Mouse (Mus musculus): Measurements from ENCODE around the gene Spint2.
"Not testable (repeated sequence)": the region's sequence is repeated elsewhere in the genome, so short reads cannot be mapped to it uniquely, and the experiment has no call there.

The Spint2 gene

GRCm38 (mm10) chr7:29211013-29211412 lies 70.7 kb downstream of the Spint2 start:
- not testable (repeated sequence) for DNase-seq (ENCODE audit: low read depth, low spot score)

Measured in R1 (cell line).